Mouse (Mus musculus) lung, embryonic 14.5 days (tissue): ENCODE measurements at regions not wholly inside any gene's neighbourhood (a gene's known extent, or its start where the extent isn't known, plus 50 kb on each side); places are given as distances from the start of the nearest gene placed in this dataset.
A peak's percentile ranks its signal among the peaks of the same experiment; 100 is the strongest.

Experiments
- ATAC-seq: fragments of 200-750 bp; cut with Nextera tagmentation; 2 replicates; pipeline ENCODE4 v1.8.0; 2017; ENCODE audit warnings: mild to moderate bottlenecking, moderate TSS enrichment, moderate library complexity; ENCODE audit not compliant: insufficient read depth
- DNase-seq: peaks from one replicate; pipeline ENCODE4 v3.0.0-alpha.2; 2015
- H3K27ac ChIP-seq: fragments of 300-500 bp; sonication (generic); 2 replicates; pipeline ENCODE4 v1.5.1; 2014; ENCODE audit warnings: low read depth, mild to moderate bottlenecking, moderate library complexity
- H3K27me3 ChIP-seq: fragments of 300-500 bp; sonication (generic); 2 replicates; pipeline ENCODE4 v1.6.1; 2014; ENCODE audit warnings: low read length, control low read depth; ENCODE audit not compliant: insufficient read depth
- H3K36me3 ChIP-seq: fragments of 300-500 bp; sonication (generic); 2 replicates; pipeline ENCODE4 v1.6.1; 2014; ENCODE audit warnings: control low read depth; ENCODE audit not compliant: insufficient read depth
- H3K4me1 ChIP-seq: fragments of 300-500 bp; sonication (generic); 2 replicates; pipeline ENCODE4 v1.6.1; 2014; ENCODE audit warnings: antibody characterized with exemption, control low read depth; ENCODE audit not compliant: insufficient read depth
- H3K4me2 ChIP-seq: fragments of 300-500 bp; sonication (generic); 2 replicates; pipeline ENCODE4 v1.6.1; 2014; ENCODE audit warnings: mild to moderate bottlenecking
- H3K4me3 ChIP-seq: fragments of 300-500 bp; sonication (generic); 2 replicates; pipeline ENCODE4 v1.5.1; 2014; ENCODE audit warnings: low read depth, low read length
- H3K9ac ChIP-seq: fragments of 300-500 bp; sonication (generic); 2 replicates; pipeline ENCODE4 v1.6.1; 2014
- H3K9me3 ChIP-seq: fragments of 300-500 bp; sonication (generic); 2 replicates; pipeline ENCODE4 v1.6.1; 2016; ENCODE audit warnings: low read depth, low read length, control low read depth
- CTCF ChIP-seq: IDR thresholded peaks from 2 replicates; pipeline ENCODE4 v1.5.1; 2016; ENCODE audit warnings: antibody characterized with exemption, low read depth
- WGBS: fragments of 180-500 bp; shearing (Covaris S2); extraction: QIAGEN DNeasy Blood & Tissue Kit; methylation state at CpG from one replicate; pipeline ENCODE4 v1.1.7; 2014; 5-methylcytosine and 5-hydroxymethylcytosine counted together

DNA sequence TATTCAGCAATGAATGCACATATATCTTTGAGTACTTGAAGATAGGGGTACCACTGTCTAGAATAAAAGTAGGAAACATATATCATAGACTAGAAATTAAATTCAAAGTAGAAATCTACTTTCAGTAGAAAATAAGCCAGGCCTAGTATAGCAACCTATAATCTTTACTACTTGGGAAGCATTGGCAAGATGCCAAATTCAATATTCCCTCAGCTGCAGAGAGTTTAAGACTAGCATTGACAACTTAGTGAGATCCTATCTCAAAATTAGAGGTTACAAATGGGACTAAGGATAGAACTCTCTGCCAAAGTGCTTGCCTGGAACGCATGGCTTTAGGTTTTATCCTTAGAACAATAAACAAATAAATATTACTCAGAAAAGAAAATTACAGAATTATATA, 245.9 kb downstream of the Pla2g4a start:
- no peak for TF ChIP-seq CTCF
- ATAC-seq, result no peak
- WGBS, result 41% methylated on average over 1 of the region's 1 CpGs

DNA sequence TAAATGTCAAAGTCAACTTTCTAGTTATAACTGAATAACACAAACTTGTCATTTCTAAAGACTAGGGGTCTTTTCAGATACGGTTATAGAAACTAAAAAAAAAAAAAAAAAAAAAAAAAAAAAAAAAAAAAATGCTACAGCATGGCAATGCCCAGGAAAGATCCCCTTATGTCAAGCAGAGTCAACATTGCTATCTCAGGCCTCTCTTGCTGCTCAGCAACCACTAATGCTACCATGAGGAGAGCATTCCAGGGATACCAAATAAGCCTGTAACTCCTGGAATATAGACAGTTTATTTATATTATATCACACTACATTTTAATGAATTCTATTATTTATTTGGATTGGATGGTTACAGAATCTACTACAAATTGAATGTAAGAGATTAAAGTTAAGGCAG, 248.8 kb downstream of the Pla2g4a start:
- Histone ChIP-seq H3K4me1 (no peaks in the 10 kb centered on the region), H3K4me3 (no peak overlapping the region), H3K27me3 (no peaks in the 10 kb centered on the region), H3K27ac (no peak overlapping the region), H3K9me3 (no peaks in the 10 kb centered on the region), H3K36me3 (no peaks in the 10 kb centered on the region), H3K9ac (no peak overlapping the region), H3K4me2 (no peak overlapping the region)
- 68% methylated on average over 1 of the region's 1 CpGs for WGBS
- ATAC-seq (peak; percentile 78; the same call in 1 of the 2 replicates), DNase-seq (peak; percentile 15)
- no peak for TF ChIP-seq CTCF

More for the DNA sequence above, 245.9 kb downstream of the Pla2g4a start:
- peak; percentile 54 for DNase-seq
- Histone ChIP-seq H3K4me3 (no peak overlapping the region), H3K4me1 (no peaks in the 10 kb centered on the region), H3K4me2 (no peak overlapping the region), H3K36me3 (no peaks in the 10 kb centered on the region), H3K9ac (no peak overlapping the region), H3K9me3 (no peaks in the 10 kb centered on the region), H3K27me3 (no peaks in the 10 kb centered on the region), H3K27ac (no peak overlapping the region)

DNA sequence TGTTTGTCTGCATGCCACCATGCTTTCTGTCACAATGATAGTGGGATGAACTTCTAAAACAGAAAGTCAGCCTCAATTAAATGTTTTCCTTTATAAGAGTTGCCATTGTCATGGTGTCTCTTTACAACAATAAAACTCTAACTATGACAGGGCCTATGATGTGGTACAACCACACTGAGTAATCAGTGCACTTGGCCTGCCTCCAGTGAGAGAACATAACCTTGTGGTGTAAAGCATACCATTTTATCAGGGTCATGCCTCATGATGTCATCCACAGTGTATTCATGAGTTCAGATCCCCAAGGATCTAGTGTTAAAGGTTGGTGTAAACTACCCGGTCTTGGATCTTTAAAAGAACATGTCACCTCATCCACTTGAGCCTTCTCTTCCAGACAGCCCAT, 255.9 kb downstream of the Pla2g4a start:
- DNase-seq (no peak), ATAC-seq (no peak)
- H3K9me3 ChIP-seq, result no peaks in the 10 kb centered on the region
- no peak overlapping the region for H3K27ac ChIP-seq
- 61% methylated on average over 1 of the region's 1 CpGs for WGBS
- H3K4me1 ChIP-seq, result no peaks in the 10 kb centered on the region
- no peak overlapping the region for H3K9ac ChIP-seq
- TF ChIP-seq CTCF, result no peak
- H3K4me2 ChIP-seq, result no peak overlapping the region
- no peaks in the 10 kb centered on the region for H3K36me3 ChIP-seq
- H3K27me3 ChIP-seq, result no peaks in the 10 kb centered on the region
- no peak overlapping the region for H3K4me3 ChIP-seq

DNA sequence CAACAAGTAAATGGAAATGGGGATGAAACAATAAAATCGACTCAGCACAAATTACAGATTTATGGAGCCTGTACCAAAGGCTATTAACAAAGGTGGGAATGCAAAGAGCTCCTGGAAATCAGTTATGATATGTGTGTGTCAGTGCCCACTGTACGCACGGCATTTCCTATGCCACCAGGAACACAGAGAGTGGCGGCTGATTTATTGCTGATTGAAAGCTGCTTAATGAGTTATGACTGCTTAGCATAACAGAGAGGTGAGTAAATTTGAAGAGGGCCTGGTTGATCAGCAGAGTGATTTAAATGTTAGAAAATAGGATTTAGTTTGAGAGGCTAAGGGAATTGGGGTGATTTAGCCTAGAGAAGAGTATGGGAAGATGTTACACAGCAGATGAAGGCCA, 261.7 kb downstream of the Pla2g4a start:
- 81% methylated on average over 4 of the region's 4 CpGs for WGBS
- no peak overlapping the region for H3K4me2 ChIP-seq
- H3K9ac ChIP-seq, result no peak overlapping the region
- no peak for TF ChIP-seq CTCF
- H3K4me3 ChIP-seq, result no peak overlapping the region
- no peaks in the 10 kb centered on the region for H3K9me3 ChIP-seq
- no peaks in the 10 kb centered on the region for H3K4me1 ChIP-seq
- ATAC-seq (no peak), DNase-seq (no peak)
- no peaks in the 10 kb centered on the region for H3K36me3 ChIP-seq
- H3K27me3 ChIP-seq, result no peaks in the 10 kb centered on the region
- no peak overlapping the region for H3K27ac ChIP-seq

- no peaks in the 10 kb centered on the region for H3K4me1 ChIP-seq
- DNase-seq, result no peak
- no peak overlapping the region for H3K9ac ChIP-seq
- no peaks in the 10 kb centered on the region for H3K36me3 ChIP-seq
- no peaks in the 10 kb centered on the region for H3K9me3 ChIP-seq
- no peak overlapping the region for H3K4me3 ChIP-seq
- no peak overlapping the region for H3K4me2 ChIP-seq
- WGBS, result 93% methylated on average over 1 of the region's 1 CpGs
- no peak for ATAC-seq
- no peaks in the 10 kb centered on the region for H3K27me3 ChIP-seq
- H3K27ac ChIP-seq, result no peak overlapping the region
- no peak for TF ChIP-seq CTCF
These were observed 286.9 kb downstream of the Pla2g4a start for GRCm38 (mm10) chr1:149674166-149674565.

- Histone ChIP-seq H3K9me3 (no peaks in the 10 kb centered on the region), H3K4me2 (no peak overlapping the region), H3K36me3 (no peaks in the 10 kb centered on the region), H3K27ac (no peak overlapping the region), H3K4me3 (no peak overlapping the region), H3K27me3 (no peaks in the 10 kb centered on the region), H3K9ac (no peak overlapping the region), H3K4me1 (no peaks in the 10 kb centered on the region)
- no peak for TF ChIP-seq CTCF
- no peak for ATAC-seq
- no peak for DNase-seq
- 84% methylated on average over 4 of the region's 4 CpGs for WGBS
These were observed 288.5 kb downstream of the Pla2g4a start for GRCm38 (mm10) chr1:149672571-149672970.

GRCm38 (mm10) chr1:149672117-149672516, 289.0 kb downstream of the Pla2g4a start:
- no peak for TF ChIP-seq CTCF
- ATAC-seq (no peak), DNase-seq (no peak)
- H3K4me2 ChIP-seq, result no peak overlapping the region
- no peaks in the 10 kb centered on the region for H3K4me1 ChIP-seq
- H3K4me3 ChIP-seq, result no peak overlapping the region
- H3K27me3 ChIP-seq, result no peaks in the 10 kb centered on the region
- no peak overlapping the region for H3K27ac ChIP-seq
- H3K9me3 ChIP-seq, result no peaks in the 10 kb centered on the region
- H3K9ac ChIP-seq, result no peak overlapping the region
- H3K36me3 ChIP-seq, result no peaks in the 10 kb centered on the region
- 85% methylated on average over 2 of the region's 2 CpGs for WGBS

DNA sequence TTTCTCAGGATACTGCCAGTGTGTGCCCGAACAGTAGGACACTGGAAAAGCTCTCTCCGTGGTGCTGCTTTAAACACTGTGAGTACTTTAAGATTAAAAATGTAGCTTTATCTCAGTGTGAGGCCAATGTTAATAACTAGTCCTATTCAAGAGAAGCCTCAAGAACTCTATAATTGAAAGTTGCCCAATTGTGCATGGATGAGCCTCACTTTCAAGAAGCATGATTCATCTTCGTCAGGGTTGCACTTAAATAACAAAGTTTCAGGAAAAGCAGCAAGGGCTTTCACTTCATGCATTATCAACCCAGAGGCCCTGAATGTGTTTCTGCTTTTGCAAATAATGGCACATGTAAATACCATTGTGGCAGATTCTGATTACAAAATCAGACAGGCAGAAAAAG, 290.0 kb downstream of the Pla2g4a start:
- no peak overlapping the region for H3K9ac ChIP-seq
- peak; percentile 19 for DNase-seq
- no peak overlapping the region for H3K27ac ChIP-seq
- no peaks in the 10 kb centered on the region for H3K27me3 ChIP-seq
- no peak overlapping the region for H3K4me2 ChIP-seq
- ATAC-seq, result no peak
- H3K4me1 ChIP-seq, result no peaks in the 10 kb centered on the region
- 60% methylated on average over 3 of the region's 3 CpGs for WGBS
- H3K9me3 ChIP-seq, result no peaks in the 10 kb centered on the region
- no peak for TF ChIP-seq CTCF
- H3K4me3 ChIP-seq, result no peak overlapping the region
- H3K36me3 ChIP-seq, result no peaks in the 10 kb centered on the region
